Mouse (Mus musculus): ENCODE measurements around the gene Ccr7.

The Ccr7 gene

GRCm38 (mm10) chr11:99154987-99155641 lies at the start of gene Ccr7:
TSS of gene Ccr7 (minus strand) at chr11:99155077.
- peak; percentile 59 for DNase-seq (ENCODE audit: low spot score)

DNA sequence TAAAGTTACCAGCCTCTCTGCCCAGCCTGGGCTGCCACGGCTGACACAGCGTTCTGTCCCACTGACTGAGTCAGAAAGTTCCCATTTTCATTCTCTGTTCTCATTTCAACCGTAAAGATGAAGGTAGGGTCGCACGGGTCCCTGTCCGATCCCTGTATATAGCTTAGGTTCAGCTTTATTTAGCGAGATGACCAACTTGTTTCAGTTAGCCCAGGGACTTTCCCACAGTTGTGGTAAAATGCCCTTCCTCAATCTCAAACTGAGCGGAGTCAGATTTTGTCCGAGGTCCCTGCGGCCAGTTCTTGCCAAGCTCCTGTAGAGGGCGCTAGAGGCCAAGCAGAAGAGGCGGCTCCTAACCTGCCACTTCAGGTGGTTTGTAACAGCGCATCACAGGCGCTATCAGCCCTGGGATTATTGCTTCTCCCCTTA lies 34.3 kb upstream of the Ccr7 start:
- peak; percentile 59 for DNase-seq (ENCODE audit: low spot score)

DNA sequence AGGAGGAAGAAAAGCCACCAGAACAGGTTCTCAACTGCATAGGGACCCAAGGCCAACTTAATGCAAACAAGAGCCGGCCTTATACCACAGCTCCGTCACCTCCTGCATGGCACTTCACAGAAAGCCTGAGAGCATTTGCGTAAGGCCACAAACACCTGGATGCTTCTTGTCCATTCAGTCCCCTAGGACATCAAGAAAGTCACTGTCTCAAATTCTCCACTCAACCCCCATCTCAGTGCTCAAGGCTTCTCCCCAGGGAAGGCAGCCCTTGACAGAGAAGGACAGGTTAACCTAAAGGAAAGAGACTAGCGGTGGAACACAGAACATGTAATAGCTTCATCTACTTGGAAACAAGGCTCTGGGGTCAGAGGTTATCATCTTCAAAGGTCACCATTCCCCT lies 32.5 kb upstream of the Ccr7 start:
- DNase-seq (ENCODE audit: low spot score), result no peak

- no peak for DNase-seq (ENCODE audit: low spot score)
These were observed 32.0 kb upstream of the Ccr7 start for GRCm38 (mm10) chr11:99186836-99187235.

- DNase-seq (ENCODE audit: low spot score), result no peak
These were observed 27.7 kb upstream of the Ccr7 start for GRCm38 (mm10) chr11:99182575-99182974.

DNA sequence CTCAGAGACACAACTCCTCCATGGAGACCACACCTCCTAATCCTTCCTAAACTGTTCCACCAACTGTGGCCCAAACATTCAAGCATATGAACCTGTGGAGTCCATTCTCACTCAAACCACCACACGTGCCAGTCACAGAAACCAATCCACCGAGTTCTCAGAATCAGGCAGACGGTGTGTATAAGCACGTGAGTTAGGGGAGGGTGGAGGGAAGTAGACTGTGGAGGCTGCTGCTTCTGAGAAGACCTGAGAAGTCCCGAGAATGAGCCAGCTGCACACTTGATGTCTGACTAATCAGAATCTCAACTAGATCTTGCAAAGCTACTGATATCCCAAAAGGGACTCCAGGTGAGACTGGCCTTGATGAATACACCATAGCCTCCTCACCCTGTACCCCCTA lies 25.2 kb upstream of the Ccr7 start:
- no peak for DNase-seq (ENCODE audit: low spot score)

- no peak for DNase-seq (ENCODE audit: low spot score)
These were observed 23.0 kb upstream of the Ccr7 start for GRCm38 (mm10) chr11:99177925-99178198.

GRCm38 (mm10) chr11:99177054-99177924 lies 22.4 kb upstream of the Ccr7 start:
- DNase-seq (ENCODE audit: low spot score), result no peak

GRCm38 (mm10) chr11:99172002-99172401 lies 17.1 kb upstream of the Ccr7 start:
- no peak for DNase-seq (ENCODE audit: low spot score)

- no peak for DNase-seq (ENCODE audit: low spot score)
These were observed 16.6 kb upstream of the Ccr7 start for GRCm38 (mm10) chr11:99171442-99171841.

- DNase-seq (ENCODE audit: low spot score), result peak; percentile 43
These were observed 15.8 kb upstream of the Ccr7 start for GRCm38 (mm10) chr11:99170547-99171267.

- no peak for DNase-seq (ENCODE audit: low spot score)
These were observed 15.1 kb upstream of the Ccr7 start for GRCm38 (mm10) chr11:99170005-99170404.

GRCm38 (mm10) chr11:99169438-99169837 lies 14.6 kb upstream of the Ccr7 start:
- DNase-seq (ENCODE audit: low spot score), result no peak

- peak; percentile 72 for DNase-seq (ENCODE audit: low spot score)
These were observed 13.2 kb upstream of the Ccr7 start for GRCm38 (mm10) chr11:99168030-99168474.

GRCm38 (mm10) chr11:99167576-99167975 lies 12.7 kb upstream of the Ccr7 start:
- DNase-seq (ENCODE audit: low spot score), result no peak

DNA sequence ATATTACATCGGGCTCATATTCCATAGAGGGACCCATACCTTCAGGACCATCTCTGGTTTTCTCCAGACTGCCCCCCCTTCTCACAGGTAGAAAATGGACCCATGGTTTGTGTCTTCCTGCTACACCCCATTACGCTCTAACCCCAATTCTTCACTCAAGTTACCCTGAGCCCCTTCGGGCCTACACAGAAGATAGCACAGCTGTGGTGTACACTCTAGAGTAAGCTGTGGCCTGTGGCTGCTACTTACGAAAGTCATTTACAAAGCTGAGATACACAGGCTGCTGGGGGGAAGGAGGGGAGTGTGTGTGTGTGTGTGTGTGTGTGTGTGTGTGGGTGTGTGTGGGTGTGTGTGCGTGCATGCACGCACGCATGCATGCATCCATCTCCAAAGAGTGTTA lies 11.4 kb upstream of the Ccr7 start:
- DNase-seq (ENCODE audit: low spot score), result no peak

- DNase-seq (ENCODE audit: low spot score), result no peak
These were observed 10.3 kb upstream of the Ccr7 start for GRCm38 (mm10) chr11:99165031-99165752.

GRCm38 (mm10) chr11:99162972-99163686 lies 8.3 kb upstream of the Ccr7 start:
- peak; percentile 60 for DNase-seq (ENCODE audit: low spot score)

DNA sequence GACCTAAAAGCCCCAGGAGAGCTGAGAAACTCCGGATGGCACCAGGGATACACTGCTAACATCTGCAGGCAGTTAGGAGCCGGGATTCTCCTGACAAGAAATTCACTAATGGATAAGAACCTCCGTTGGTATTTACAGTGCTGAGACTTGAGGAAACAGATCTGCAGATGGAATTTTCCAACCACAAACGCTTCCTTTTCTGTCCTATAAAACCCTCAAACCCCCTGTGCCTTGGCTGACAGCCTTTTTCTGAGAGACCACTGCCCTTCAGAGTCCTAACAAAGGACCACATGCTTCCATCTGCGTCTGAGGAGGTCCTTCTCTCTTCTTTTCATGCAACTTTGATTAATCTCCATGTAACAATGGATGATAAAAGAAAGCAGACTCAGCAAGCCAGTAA lies 6.8 kb upstream of the Ccr7 start:
- no peak for DNase-seq (ENCODE audit: low spot score)

- DNase-seq (ENCODE audit: low spot score), result no peak
These were observed 5.4 kb upstream of the Ccr7 start for GRCm38 (mm10) chr11:99160228-99160627.

GRCm38 (mm10) chr11:99155817-99156216 lies 940 bp upstream of the Ccr7 start:
- no peak for DNase-seq (ENCODE audit: low spot score)
